Mouse (Mus musculus): ENCODE measurements around the gene Tbc1d7.

DNA sequence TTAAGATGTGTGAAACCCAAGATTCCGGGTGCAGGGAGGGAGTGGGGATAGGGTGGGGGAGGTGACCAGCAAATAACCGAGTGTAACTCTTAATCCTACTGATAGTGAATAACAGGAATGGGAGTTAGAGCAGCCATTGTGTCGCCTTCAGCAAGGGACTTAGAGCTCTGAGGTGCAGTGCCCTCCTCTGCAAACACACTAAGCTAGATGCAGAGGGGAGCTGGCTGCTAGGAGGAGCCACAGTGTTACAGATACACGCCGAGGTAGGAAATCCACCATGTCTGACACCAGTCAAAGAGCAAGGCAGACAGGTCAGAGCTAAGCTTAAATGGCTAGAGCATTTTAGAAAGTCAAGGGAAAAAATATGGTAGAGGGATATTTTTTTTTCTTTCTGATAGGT lies 13.9 kb downstream of the Tbc1d7 start:
- no peak for TF ChIP-seq CTCF (IDR thresholded peaks at IDR 0.05; ENCODE audit: borderline replicate concordance, control insufficient read depth, extremely low read depth, insufficient read depth, low read length, poor library complexity)
- no peak for TF ChIP-seq POLR2A (IDR thresholded peaks at IDR 0.05; ENCODE audit: control insufficient read depth, extremely low read depth, insufficient read depth, low read length, poor library complexity)
